Mouse (Mus musculus): ENCODE results near the gene Krtap19-2. TPM values are rescaled to one million over a fixed set of nuclear protein-coding genes. Genes with fewer than 3 reads are reported as not detected.

Gene Krtap19-2
- total RNA-seq (2022) = not detected

- no peak for DNase-seq (ENCODE audit: low spot score in 2 of 2)
Measured at GRCm38 (mm10) chr16:88874169-88874568, at the start of gene Krtap19-2. Gene Krtap19-2 (minus strand): TSS chr16:88874269.

GRCm38 (mm10) chr16:88896357-88896756 lies 22.3 kb upstream of the Krtap19-2 start, which contains the start of gene Krtap19-5:
Gene Krtap19-5 (minus strand): TSS chr16:88896457.
- DNase-seq (ENCODE audit: low spot score in 2 of 2) = no peak

- DNase-seq (ENCODE audit: low spot score in 2 of 2) = no peak
Measured at GRCm38 (mm10) chr16:88886870-88887269, 12.8 kb upstream of the Krtap19-2 start.

GRCm38 (mm10) chr16:88884989-88885388 lies 10.9 kb upstream of the Krtap19-2 start, which contains the start of gene Krtap19-4:
Gene Krtap19-4 (minus strand): TSS chr16:88885089.
- no peak for DNase-seq (ENCODE audit: low spot score in 2 of 2)

- no peak for DNase-seq (ENCODE audit: low spot score in 2 of 2)
Measured at GRCm38 (mm10) chr16:88877938-88878337, 3.9 kb upstream of the Krtap19-2 start, which contains the start of gene Krtap19-3. Gene Krtap19-3 (minus strand): TSS chr16:88878038.

- DNase-seq (ENCODE audit: low spot score in 2 of 2) = no peak
Measured at GRCm38 (mm10) chr16:88869311-88869710, 4.8 kb downstream of the Krtap19-2 start, which contains the start of gene Krtap19-1. Gene Krtap19-1 (minus strand): TSS chr16:88869411.

- no peak for DNase-seq (ENCODE audit: low spot score in 2 of 2)
Measured at GRCm38 (mm10) chr16:88864887-88865407, 9.1 kb downstream of the Krtap19-2 start.

GRCm38 (mm10) chr16:88851450-88851849 lies 22.6 kb downstream of the Krtap19-2 start:
- no peak for DNase-seq (ENCODE audit: low spot score in 2 of 2)

GRCm38 (mm10) chr16:88848558-88848957 lies 25.5 kb downstream of the Krtap19-2 start:
- DNase-seq (ENCODE audit: low spot score in 2 of 2) = no peak

- no peak for DNase-seq (ENCODE audit: low spot score in 2 of 2)
Measured at GRCm38 (mm10) chr16:88847363-88847762, 26.7 kb downstream of the Krtap19-2 start.

GRCm38 (mm10) chr16:88826978-88827377 lies 47.1 kb downstream of the Krtap19-2 start:
- no peak for DNase-seq (ENCODE audit: low spot score in 2 of 2)

GRCm38 (mm10) chr16:88826095-88826652 lies 47.9 kb downstream of the Krtap19-2 start, which contains the start of gene Krtap14:
Gene Krtap14 (minus strand): TSS chr16:88826145.
- DNase-seq (ENCODE audit: low spot score in 2 of 2) = no peak

- no peak for DNase-seq (ENCODE audit: low spot score in 2 of 2)
Measured at GRCm38 (mm10) chr16:88823736-88824135, 50.3 kb downstream of the Krtap19-2 start.

Other genes starting within 250 kb of the Krtap19-2 start
- under 1 TPM in 3 of 4 experiments, not detected in 1; 0.35 to 0.75 (median 0.58) TPM for gene 2310079G19Rik, start 246.6 kb downstream of the Krtap19-2 start, total RNA-seq (2022)
- gene Krtap26-1, start 226.5 kb downstream of the Krtap19-2 start, total RNA-seq (2022) = not detected
- gene Krtap27-1, start 202.6 kb downstream of the Krtap19-2 start, total RNA-seq (2022) = not detected
- not detected for gene 2310061N02Rik, start 166.3 kb downstream of the Krtap19-2 start, total RNA-seq (2022)
- gene Krtap13-1, start 145.4 kb downstream of the Krtap19-2 start, total RNA-seq (2022) = not detected
- not detected for gene Krtap13, start 122.6 kb downstream of the Krtap19-2 start, total RNA-seq (2022)
- gene 2310034C09Rik, start 115.4 kb downstream of the Krtap19-2 start, total RNA-seq (2022) = not detected
- not detected for gene 2310057N15Rik, start 100.1 kb downstream of the Krtap19-2 start, total RNA-seq (2022)
- gene Gm5965, start 96.4 kb downstream of the Krtap19-2 start, total RNA-seq (2022) = not detected
- not detected for gene Gm20741, start 62.0 kb downstream of the Krtap19-2 start, total RNA-seq (2022)
- not detected for gene Krtap15, start 54.1 kb downstream of the Krtap19-2 start, total RNA-seq (2022)
- not detected for gene Krtap14, start 48.1 kb downstream of the Krtap19-2 start, total RNA-seq (2022)
- gene Krtap19-1, start 4.9 kb downstream of the Krtap19-2 start, total RNA-seq (2022) = not detected
- gene Krtap19-3, start 3.8 kb upstream of the Krtap19-2 start, total RNA-seq (2022) = not detected
- not detected for gene Krtap19-4, start 10.8 kb upstream of the Krtap19-2 start, total RNA-seq (2022)
- not detected for gene Krtap19-5, start 22.2 kb upstream of the Krtap19-2 start, total RNA-seq (2022)
- gene Krtap19-9b, start 58.0 kb upstream of the Krtap19-2 start, total RNA-seq (2022) = not detected
- gene Krtap16-3, start 88.6 kb upstream of the Krtap19-2 start, total RNA-seq (2022) = not detected
- not detected for gene Krtap22-2, start 136.5 kb upstream of the Krtap19-2 start, total RNA-seq (2022)
- not detected for gene Gm10229, start 141.0 kb upstream of the Krtap19-2 start, total RNA-seq (2022)
- not detected for gene Krtap6-1, start 157.4 kb upstream of the Krtap19-2 start, total RNA-seq (2022)
- gene Gm10228, start 167.2 kb upstream of the Krtap19-2 start, total RNA-seq (2022) = not detected
- gene Krtap6-5, start 173.6 kb upstream of the Krtap19-2 start, total RNA-seq (2022) = not detected
- gene 1110025L11Rik, start 189.7 kb upstream of the Krtap19-2 start, total RNA-seq (2022) = not detected
- not detected for gene Krtap6-3, start 209.7 kb upstream of the Krtap19-2 start, total RNA-seq (2022)